Mouse (Mus musculus): Measurements from ENCODE around the gene D030056L22Rik.

DNA sequence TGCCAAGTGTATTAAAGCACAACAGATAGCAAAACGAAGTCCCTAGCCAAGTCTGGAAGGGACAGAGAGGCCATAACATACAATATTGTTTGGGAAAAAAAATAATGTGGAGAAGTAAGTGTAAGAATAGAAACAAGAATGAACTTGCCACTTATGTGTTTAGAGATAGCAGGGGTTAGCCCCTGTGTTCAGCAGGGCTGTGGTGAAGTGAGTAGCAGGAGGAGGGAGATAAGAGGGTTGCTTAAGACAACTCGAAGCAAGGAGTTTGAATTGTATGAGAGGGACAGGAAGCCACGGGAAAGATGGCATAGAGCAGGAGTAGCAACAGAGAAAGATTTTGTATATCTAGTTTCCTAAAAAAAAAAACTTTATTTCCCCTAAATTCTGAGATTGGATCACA lies 20.8 kb upstream of the D030056L22Rik start:
- TF ChIP-seq CTCF (IDR thresholded peaks at IDR 0.05; ENCODE audit: borderline replicate concordance, extremely low read depth, insufficient read depth, insufficient read length) (no peak), POLR2A (IDR thresholded peaks at IDR 0.05; ENCODE audit: borderline replicate concordance, extremely low read depth, insufficient read depth, insufficient read length, poor library complexity, severe bottlenecking) (no peak)

All from brain, embryonic 14.5 days (tissue).